Mouse (Mus musculus) macrophage (primary cell): ENCODE measurements around the gene Rap1gds1. TPM values are rescaled to one million over a fixed set of nuclear protein-coding genes. Genes with fewer than 3 reads are reported as not detected.

Experiments used
- H3K27ac ChIP-seq: fragments of 350-480 bp; formaldehyde crosslinking; 2 replicates; pipeline ENCODE4 v1.9.0; 2021
- H3K36me3 ChIP-seq: fragments of 350-480 bp; formaldehyde crosslinking; 2 replicates; pipeline ENCODE4 v1.9.0; 2021; ENCODE audit errors: inconsistent target
- H3K4me3 ChIP-seq: fragments of 350-480 bp; formaldehyde crosslinking; 2 replicates; pipeline ENCODE4 v1.9.0; 2021; ENCODE audit errors: inconsistent target
- H3K79me2 ChIP-seq: fragments of 350-480 bp; formaldehyde crosslinking; 2 replicates; pipeline ENCODE4 v1.9.0; 2021; ENCODE audit errors: inconsistent target
- WGBS: methylation state at CpG from one replicate; pipeline ENCODE4 v1.1.7; 2026; ENCODE audit warnings: inconsistent platforms; ENCODE audit not compliant: missing documents; 5-methylcytosine and 5-hydroxymethylcytosine counted together
- polyA plus RNA-seq: library from polyadenylated mRNA; stranded (reverse); fragments of 250-400 nt; gene quantifications from 3 replicates; pipeline ENCODE4 v1.2.4, GENCODE M21; 2018; ENCODE audit warnings: inconsistent platforms

Gene Rap1gds1
- polyA plus RNA-seq, 1 experiment from 2014 or later, result 62.8 TPM

- no peak overlapping the region for H3K27ac ChIP-seq
- H3K79me2 ChIP-seq, result no peaks in the 10 kb centered on the region
- no peak overlapping the region for H3K4me3 ChIP-seq
- no peaks in the 10 kb centered on the region for H3K36me3 ChIP-seq
- 91% methylated on average over 8 of the region's 8 CpGs for WGBS
These were observed 176.9 kb downstream of the Rap1gds1 start for GRCm38 (mm10) chr3:138898055-138898454.

GRCm38 (mm10) chr3:138897500-138897899 is 177.5 kb downstream of the Rap1gds1 start:
- Histone ChIP-seq H3K4me3 (no peak overlapping the region), H3K79me2 (no peaks in the 10 kb centered on the region), H3K27ac (no peak overlapping the region), H3K36me3 (no peaks in the 10 kb centered on the region)
- WGBS, result 93% methylated on average over 9 of the region's 11 CpGs

- Histone ChIP-seq H3K79me2 (no peaks in the 10 kb centered on the region), H3K4me3 (no peak overlapping the region), H3K27ac (no peak overlapping the region), H3K36me3 (no peaks in the 10 kb centered on the region)
- 73% methylated on average over 5 of the region's 5 CpGs for WGBS
These were observed 181.5 kb downstream of the Rap1gds1 start for GRCm38 (mm10) chr3:138893520-138893919.

- Histone ChIP-seq H3K79me2 (no peaks in the 10 kb centered on the region), H3K4me3 (no peak overlapping the region), H3K27ac (no peak overlapping the region), H3K36me3 (no peaks in the 10 kb centered on the region)
- WGBS, result 87% methylated on average over 10 of the region's 10 CpGs
These were observed 185.2 kb downstream of the Rap1gds1 start for GRCm38 (mm10) chr3:138889769-138890295.

GRCm38 (mm10) chr3:138889214-138889613 is 185.8 kb downstream of the Rap1gds1 start:
- 58% methylated on average over 4 of the region's 4 CpGs for WGBS

GRCm38 (mm10) chr3:138886121-138886520 is 188.9 kb downstream of the Rap1gds1 start:
- Histone ChIP-seq H3K79me2 (no peaks in the 10 kb centered on the region), H3K36me3 (no peaks in the 10 kb centered on the region), H3K27ac (no peak overlapping the region), H3K4me3 (no peak overlapping the region)
- 94% methylated on average over 5 of the region's 5 CpGs for WGBS

More at GRCm38 (mm10) chr3:138889214-138889613, 185.8 kb downstream of the Rap1gds1 start:
- Histone ChIP-seq H3K4me3 (no peak overlapping the region), H3K27ac (no peak overlapping the region), H3K36me3 (no peaks in the 10 kb centered on the region), H3K79me2 (no peaks in the 10 kb centered on the region)

GRCm38 (mm10) chr3:138881725-138882347 is 193.2 kb downstream of the Rap1gds1 start:
- H3K36me3 ChIP-seq, result no peaks in the 10 kb centered on the region
- 96% methylated on average over 6 of the region's 6 CpGs for WGBS
- H3K4me3 ChIP-seq, result no peak overlapping the region
- no peaks in the 10 kb centered on the region for H3K79me2 ChIP-seq
- H3K27ac ChIP-seq, result no peak overlapping the region

GRCm38 (mm10) chr3:138880999-138881724 is 193.8 kb downstream of the Rap1gds1 start:
- no peak overlapping the region for H3K4me3 ChIP-seq
- H3K36me3 ChIP-seq, result no peaks in the 10 kb centered on the region
- 97% methylated on average over 11 of the region's 11 CpGs for WGBS
- no peak overlapping the region for H3K27ac ChIP-seq
- H3K79me2 ChIP-seq, result no peaks in the 10 kb centered on the region

- Histone ChIP-seq H3K36me3 (no peaks in the 10 kb centered on the region), H3K79me2 (no peaks in the 10 kb centered on the region), H3K4me3 (no peak overlapping the region), H3K27ac (no peak overlapping the region)
- 63% methylated on average over 4 of the region's 4 CpGs for WGBS
These were observed 197.3 kb downstream of the Rap1gds1 start for GRCm38 (mm10) chr3:138877741-138878140.

GRCm38 (mm10) chr3:138876931-138877361 is 198.1 kb downstream of the Rap1gds1 start:
- no peak overlapping the region for H3K4me3 ChIP-seq
- H3K27ac ChIP-seq, result no peak overlapping the region
- H3K79me2 ChIP-seq, result no peaks in the 10 kb centered on the region
- 91% methylated on average over 13 of the region's 14 CpGs for WGBS
- no peaks in the 10 kb centered on the region for H3K36me3 ChIP-seq

- 90% methylated on average over 10 of the region's 10 CpGs for WGBS
- Histone ChIP-seq H3K27ac (no peak overlapping the region), H3K36me3 (no peaks in the 10 kb centered on the region), H3K4me3 (no peak overlapping the region), H3K79me2 (no peaks in the 10 kb centered on the region)
These were observed 198.6 kb downstream of the Rap1gds1 start for GRCm38 (mm10) chr3:138876418-138876817.

- Histone ChIP-seq H3K27ac (no peak overlapping the region), H3K4me3 (no peak overlapping the region), H3K79me2 (no peaks in the 10 kb centered on the region), H3K36me3 (no peaks in the 10 kb centered on the region)
- WGBS, result 90% methylated on average over 6 of the region's 6 CpGs
These were observed 199.1 kb downstream of the Rap1gds1 start for GRCm38 (mm10) chr3:138875936-138876335.
